ENCODE assay signal across 7 mouse cellular contexts in the genomic region with DNA sequence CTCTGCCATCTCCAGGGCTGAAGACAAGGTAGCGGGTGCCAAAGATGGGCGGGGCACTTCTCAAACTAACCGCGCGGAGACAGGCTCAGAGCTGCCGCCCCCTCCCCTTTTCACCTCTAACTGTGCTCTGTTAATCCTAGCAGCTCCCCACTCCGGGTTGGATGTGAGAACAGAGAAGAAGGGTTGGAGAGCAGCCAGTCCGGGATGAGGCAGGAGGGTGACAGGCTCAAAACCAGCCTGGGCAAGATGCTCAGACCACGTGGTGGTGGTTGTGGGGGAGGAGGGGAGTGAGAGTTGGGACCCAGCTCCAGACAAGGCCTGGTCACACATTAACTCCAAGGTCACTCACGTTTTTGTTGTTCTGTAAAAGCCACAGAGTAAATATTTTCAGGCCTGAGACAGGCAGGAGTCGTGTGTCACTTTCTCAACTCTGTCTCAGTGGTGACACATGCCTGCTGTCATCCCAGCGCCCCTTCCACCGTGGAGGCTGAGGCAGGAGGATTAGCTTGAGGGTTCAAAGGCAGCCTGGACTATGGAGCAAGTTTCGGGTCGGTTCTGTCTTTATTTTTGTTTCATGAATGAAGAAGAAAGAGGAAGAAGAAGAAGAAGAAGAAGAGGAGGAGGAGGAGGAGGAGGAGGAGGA. TPM values are rescaled to one million over a fixed set of nuclear protein-coding genes. Genes with fewer than 3 reads are reported as not detected.
DNase-seq lines count a peak whose midpoint lies in the region; ATAC-seq and TF ChIP-seq lines count a peak whose summit lies in the region.

No protein-coding gene starts in this region.

- peaks cover 35% of the 10 kb centered on the region for H3K4me1 ChIP-seq in liver, postnatal 0 days (ENCODE audit: insufficient read depth)
- H3K4me1 ChIP-seq in stomach, embryonic 14.5 days (ENCODE audit: control insufficient read depth, insufficient read depth, low read length), result peaks cover 17% of the 10 kb centered on the region

- H3K27ac ChIP-seq in liver, postnatal 0 days (ENCODE audit: low read depth), result 0 out of 2 replicates have a peak overlapping the region, but pooled peaks have one; percentile 97
- 0 out of 2 replicates have a peak overlapping the region, but pooled peaks have one; percentile 10 for H3K27ac ChIP-seq in stomach, embryonic 14.5 days (ENCODE audit: low read length)

- no peak for TF ChIP-seq EP300 in liver, postnatal 0 days (IDR thresholded peaks at IDR 0.05; ENCODE audit: low read depth)

- H3K9me3 ChIP-seq in liver, postnatal 0 days (ENCODE audit: low read length), result no peaks in the 10 kb centered on the region
- H3K9me3 ChIP-seq in stomach, embryonic 14.5 days (ENCODE audit: control insufficient read depth, low read depth, low read length), result no peaks in the 10 kb centered on the region

- no peak for TF ChIP-seq CTCF in liver, postnatal 0 days (IDR thresholded peaks at IDR 0.05; ENCODE audit: low read depth)

- peak; percentile 1; the same call in 1 of the 2 replicates for ATAC-seq in liver, postnatal 0 days
- no peak for ATAC-seq in stomach, embryonic 14.5 days (ENCODE audit: insufficient number of reproducible peaks, insufficient read depth, low FRiP score, low read depth)

- DNase-seq in thymus, postnatal 0 days (ENCODE audit: low spot score), result peak; percentile 24
- no peak for DNase-seq in thymus, postnatal 25 days
- DNase-seq in cerebellum, adult 11-12 months, result peak; percentile 84
- peak; percentile 33 to 50 for DNase-seq in heart, adult 9 months (ENCODE audit: low spot score in 2 of 2)
- peak; percentile 95 for DNase-seq in kidney, adult 9 months
- DNase-seq in liver, postnatal 0 days, result peak; percentile 42

- 0 out of 2 replicates have a peak overlapping the region, but pooled peaks have one; percentile 76 for H3K4me3 ChIP-seq in liver, postnatal 0 days (ENCODE audit: low read depth, low read length)
- H3K4me3 ChIP-seq in stomach, embryonic 14.5 days (ENCODE audit: low read depth, low read length), result peak overlapping the region; percentile 76; the same call in 1 of the 2 replicates

- H3K27me3 ChIP-seq in liver, postnatal 0 days (ENCODE audit: insufficient read depth, low read length), result peaks cover 17% of the 10 kb centered on the region
- H3K27me3 ChIP-seq in stomach, embryonic 14.5 days (ENCODE audit: control insufficient read depth, insufficient read depth, low read length), result no peaks in the 10 kb centered on the region

- no peak overlapping the region for H3K9ac ChIP-seq in liver, postnatal 0 days (replicated peaks)
- H3K9ac ChIP-seq in stomach, embryonic 14.5 days (replicated peaks; ENCODE audit: low read depth, low read length), result no peak overlapping the region

- H3K4me2 ChIP-seq in liver, postnatal 0 days (ENCODE audit: low read depth, low read length), result peak overlapping the region; percentile 96
- H3K4me2 ChIP-seq in stomach, embryonic 14.5 days (replicated peaks; ENCODE audit: low read depth, low read length), result peak overlapping the region; percentile 86

- no peaks in the 10 kb centered on the region for H3K36me3 ChIP-seq in liver, postnatal 0 days (replicated peaks; ENCODE audit: insufficient read depth, low read length)
- no peaks in the 10 kb centered on the region for H3K36me3 ChIP-seq in stomach, embryonic 14.5 days (ENCODE audit: control insufficient read depth, insufficient read depth, low read length)

- 17% methylated on average over 15 of the region's 15 CpGs for WGBS in liver, postnatal 0 days (ENCODE audit: insufficient replicate concordance)
- 16% methylated on average over 15 of the region's 15 CpGs for WGBS in stomach, embryonic 14.5 days

RNA-seq across cellular contexts. Expression of a gene that starts 23.8 kb away (rescaled TPM):
- polyA plus RNA-seq in thymus, postnatal 0 days (2015; fragmentation: Nextera tagmentation; extraction: Ambion mirVana), result 21.5 and 21.9 TPM in 2 replicates
- 19.6 and 21.1 TPM in 2 replicates for polyA plus RNA-seq in liver, postnatal 0 days (2015; fragmentation: Nextera tagmentation; extraction: Ambion mirVana)
- polyA plus RNA-seq in stomach, embryonic 14.5 days (2014; fragmentation: Nextera tagmentation; extraction: Ambion mirVana), result 76.0 and 80.1 TPM in 2 replicates

RNA-seq across cellular contexts. Expression of a gene that starts 38.8 kb away (rescaled TPM):
- polyA plus RNA-seq in thymus, postnatal 0 days (2015; fragmentation: Nextera tagmentation; extraction: Ambion mirVana), result 12.5 and 14.0 TPM in 2 replicates
- polyA plus RNA-seq in liver, postnatal 0 days (2015; fragmentation: Nextera tagmentation; extraction: Ambion mirVana), result 1.7 and 2.0 TPM in 2 replicates
- 17.7 and 21.5 TPM in 2 replicates for polyA plus RNA-seq in stomach, embryonic 14.5 days (2014; fragmentation: Nextera tagmentation; extraction: Ambion mirVana)

RNA-seq across cellular contexts. Expression of a gene that starts 42.8 kb away (rescaled TPM):
- 0.72 and 1.5 TPM in 2 replicates for polyA plus RNA-seq in thymus, postnatal 0 days (2015; fragmentation: Nextera tagmentation; extraction: Ambion mirVana)
- not detected in 2 replicates for polyA plus RNA-seq in liver, postnatal 0 days (2015; fragmentation: Nextera tagmentation; extraction: Ambion mirVana)
- 1.0 and 1.1 TPM in 2 replicates for polyA plus RNA-seq in stomach, embryonic 14.5 days (2014; fragmentation: Nextera tagmentation; extraction: Ambion mirVana)

RNA-seq across cellular contexts. Expression of a gene that starts 47.4 kb away (rescaled TPM):
- 2.3 TPM in 2 replicates for polyA plus RNA-seq in thymus, postnatal 0 days (2015; fragmentation: Nextera tagmentation; extraction: Ambion mirVana)
- polyA plus RNA-seq in liver, postnatal 0 days (2015; fragmentation: Nextera tagmentation; extraction: Ambion mirVana), result 0.40 and 0.70 TPM in 2 replicates
- 3.1 and 4.1 TPM in 2 replicates for polyA plus RNA-seq in stomach, embryonic 14.5 days (2014; fragmentation: Nextera tagmentation; extraction: Ambion mirVana)

RNA-seq across cellular contexts. Expression of a gene that starts 47.4 kb away (rescaled TPM):
- 71.3 and 78.7 TPM in 2 replicates for polyA plus RNA-seq in thymus, postnatal 0 days (2015; fragmentation: Nextera tagmentation; extraction: Ambion mirVana)
- 39.3 and 42.1 TPM in 2 replicates for polyA plus RNA-seq in liver, postnatal 0 days (2015; fragmentation: Nextera tagmentation; extraction: Ambion mirVana)
- 44.8 and 48.5 TPM in 2 replicates for polyA plus RNA-seq in stomach, embryonic 14.5 days (2014; fragmentation: Nextera tagmentation; extraction: Ambion mirVana)
